Mouse (Mus musculus) CH12.LX (cell line): Measurements from ENCODE around the gene Gpat3.

ENCODE experiments used
- CTCF ChIP-seq, 2 experiments: IDR thresholded peaks in 1 of 2; conservative IDR thresholded peaks in 1 of 2; 2 replicates each; pipeline ENCODE4 v1.5.1; 2011 to 2012; ENCODE audit warnings: low read depth in 2 of 2, low read length in 2 of 2, improper control_type of control experiment in 1 of 2, inconsistent platforms in 1 of 2, mild to moderate bottlenecking in 1 of 2, moderate library complexity in 1 of 2
- EP300 ChIP-seq: IDR thresholded peaks from 2 replicates; pipeline ENCODE4 v1.6.1; 2011; ENCODE audit warnings: low read length, improper control_type of control experiment
- HCFC1 ChIP-seq: IDR thresholded peaks from 2 replicates; pipeline ENCODE4 v1.6.1; 2012; ENCODE audit warnings: low read depth, mild to moderate bottlenecking, inconsistent platforms, low read length, improper control_type of control experiment
- KAT2A ChIP-seq: IDR thresholded peaks from 2 replicates; pipeline ENCODE4 v1.6.1; 2012; ENCODE audit warnings: low read length, improper control_type of control experiment, inconsistent platforms; ENCODE audit not compliant: insufficient replicate concordance
- NRF1 ChIP-seq: IDR thresholded peaks from 2 replicates; pipeline ENCODE4 v1.6.1; 2014; ENCODE audit warnings: low read depth, mild to moderate bottlenecking, inconsistent platforms, low read length, improper control_type of control experiment, moderate library complexity
- POLR2A ChIP-seq: IDR thresholded peaks from 2 replicates; pipeline ENCODE4 v1.6.1; 2011; ENCODE audit warnings: low read depth, mild to moderate bottlenecking, improper control_type of control experiment, low read length
- RAD21 ChIP-seq: IDR thresholded peaks from 2 replicates; pipeline ENCODE4 v1.6.1; 2011; ENCODE audit warnings: low read depth, mild to moderate bottlenecking, low read length, improper control_type of control experiment, moderate library complexity
- SIN3A ChIP-seq: IDR thresholded peaks from 2 replicates; pipeline ENCODE4 v1.6.1; 2012; ENCODE audit warnings: low read length, improper control_type of control experiment, inconsistent platforms

GRCm38 (mm10) chr5:100899745-100900489 lies 54.4 kb downstream of the Gpat3 start:
- TF ChIP-seq KAT2A = no peak
- TF ChIP-seq CTCF (conservative IDR thresholded peaks at IDR 0.05 in 1 of 2, IDR thresholded peaks at IDR 0.05 in 1 of 2; ENCODE audit: low read depth in 2 of 2, low read length in 2 of 2) = no peak
- no peak for TF ChIP-seq EP300
- TF ChIP-seq POLR2A = no peak
- no peak for TF ChIP-seq SIN3A
- no peak for TF ChIP-seq RAD21
- no peak for TF ChIP-seq NRF1
- TF ChIP-seq HCFC1 = no peak
